Mouse (Mus musculus): ENCODE measurements around the gene Ercc2. TPM values are rescaled to one million over a fixed set of nuclear protein-coding genes. Genes with fewer than 3 reads are reported as not detected.

Gene Ercc2
- polyA plus RNA-seq, 1 experiment = 1.6 TPM

GRCm38 (mm10) chr7:19399496-19400280, 17.9 kb downstream of the Ercc2 start:
- TF ChIP-seq GATA1 (IDR thresholded peaks at IDR 0.05; ENCODE audit: low read length) (no peak), TAL1 (IDR thresholded peaks at IDR 0.05; ENCODE audit: low read length) (no peak)
- peaks cover 20% of the 10 kb centered on the region for H3K4me1 ChIP-seq (ENCODE audit: control insufficient read depth)
- H3K27me3 ChIP-seq (ENCODE audit: control insufficient read depth) = peaks cover 56% of the 10 kb centered on the region
- H3K36me3 ChIP-seq (ENCODE audit: control insufficient read depth) = peaks cover 14% of the 10 kb centered on the region
- peaks cover 17% of the 10 kb centered on the region for H3K9me3 ChIP-seq (ENCODE audit: control insufficient read depth, low read length)
- H3K4me3 ChIP-seq (replicated peaks) = no peak overlapping the region

DNA sequence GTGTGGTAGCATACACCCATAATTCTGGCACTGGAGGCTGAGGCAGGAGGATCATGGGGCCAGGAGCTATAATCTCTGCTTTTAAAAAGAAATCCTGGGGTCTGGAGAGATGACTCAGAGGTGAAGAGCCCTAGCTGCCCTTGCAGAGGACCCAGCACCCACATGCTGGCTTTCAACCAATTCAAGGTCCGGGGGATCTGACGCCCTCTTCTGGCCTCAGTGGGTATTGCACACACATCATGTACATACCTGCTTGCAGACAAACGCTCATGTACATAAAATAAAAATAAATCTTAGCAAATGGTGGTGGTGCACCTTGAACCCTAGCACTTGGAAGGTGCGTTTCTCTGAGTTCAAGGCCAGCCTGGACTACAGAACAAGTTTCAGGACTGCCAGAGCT, 19.1 kb downstream of the Ercc2 start:
- TF ChIP-seq TAL1 (IDR thresholded peaks at IDR 0.05; ENCODE audit: low read length) (no peak), GATA1 (IDR thresholded peaks at IDR 0.05; ENCODE audit: low read length) (no peak)
- peaks cover 1% of the 10 kb centered on the region for H3K36me3 ChIP-seq (ENCODE audit: control insufficient read depth)
- peaks cover 17% of the 10 kb centered on the region for H3K9me3 ChIP-seq (ENCODE audit: control insufficient read depth, low read length)
- H3K4me3 ChIP-seq (replicated peaks) = no peak overlapping the region
- peaks cover 23% of the 10 kb centered on the region for H3K4me1 ChIP-seq (ENCODE audit: control insufficient read depth)
- peaks cover 65% of the 10 kb centered on the region for H3K27me3 ChIP-seq (ENCODE audit: control insufficient read depth)

DNA sequence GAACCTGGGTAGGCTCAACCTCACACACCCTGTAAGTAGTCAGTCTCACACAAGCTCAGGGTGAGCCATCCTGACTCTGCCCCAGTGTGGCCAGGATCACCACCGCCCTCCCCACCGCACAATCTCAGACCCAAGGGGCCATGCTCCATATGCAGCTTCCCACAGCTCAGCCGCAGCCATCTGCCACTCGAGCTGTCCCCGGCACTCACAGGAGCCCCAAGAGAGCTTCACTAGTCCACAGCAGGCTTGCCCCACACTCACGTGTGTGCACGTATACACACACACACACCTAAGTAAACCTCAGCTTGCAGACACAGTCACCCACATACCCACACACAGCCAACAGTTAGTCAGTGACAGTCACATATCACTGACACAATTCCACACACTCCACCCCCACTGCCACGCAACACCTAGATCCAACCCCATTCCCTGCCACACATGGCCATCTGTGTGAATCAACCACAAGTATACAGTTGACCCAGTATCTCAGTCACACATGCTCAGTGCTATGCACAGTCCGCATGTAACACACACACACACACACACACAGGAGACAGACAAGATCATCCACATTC, 20.8 kb downstream of the Ercc2 start:
- no peak overlapping the region for H3K4me3 ChIP-seq (replicated peaks)
- peaks cover 23% of the 10 kb centered on the region for H3K4me1 ChIP-seq (ENCODE audit: control insufficient read depth)
- no peak for TF ChIP-seq GATA1 (IDR thresholded peaks at IDR 0.05; ENCODE audit: low read length)
- TF ChIP-seq TAL1 (IDR thresholded peaks at IDR 0.05; ENCODE audit: low read length) = no peak
- H3K9me3 ChIP-seq (ENCODE audit: control insufficient read depth, low read length) = peaks cover 17% of the 10 kb centered on the region
- peaks cover 71% of the 10 kb centered on the region for H3K27me3 ChIP-seq (ENCODE audit: control insufficient read depth)
- no peaks in the 10 kb centered on the region for H3K36me3 ChIP-seq (ENCODE audit: control insufficient read depth)

- Histone ChIP-seq H3K4me3 (replicated peaks) (peak within 1 kb of the TSS; percentile 49), H3K9me3 (ENCODE audit: control insufficient read depth, low read length) (peaks cover 17% of the 10 kb centered on the region), H3K27me3 (ENCODE audit: control insufficient read depth) (peaks cover 71% of the 10 kb centered on the region), H3K4me1 (ENCODE audit: control insufficient read depth) (peaks cover 23% of the 10 kb centered on the region), H3K36me3 (ENCODE audit: control insufficient read depth) (no peaks in the 10 kb centered on the region)
- TF ChIP-seq TAL1 (IDR thresholded peaks at IDR 0.05; ENCODE audit: low read length) = no peak
- no peak for TF ChIP-seq GATA1 (IDR thresholded peaks at IDR 0.05; ENCODE audit: low read length)
These were observed 22.0 kb downstream of the Ercc2 start, which contains the start of gene Klc3 for GRCm38 (mm10) chr7:19403731-19404296. Gene Klc3, minus strand, starts transcription at chr7:19404104.

DNA sequence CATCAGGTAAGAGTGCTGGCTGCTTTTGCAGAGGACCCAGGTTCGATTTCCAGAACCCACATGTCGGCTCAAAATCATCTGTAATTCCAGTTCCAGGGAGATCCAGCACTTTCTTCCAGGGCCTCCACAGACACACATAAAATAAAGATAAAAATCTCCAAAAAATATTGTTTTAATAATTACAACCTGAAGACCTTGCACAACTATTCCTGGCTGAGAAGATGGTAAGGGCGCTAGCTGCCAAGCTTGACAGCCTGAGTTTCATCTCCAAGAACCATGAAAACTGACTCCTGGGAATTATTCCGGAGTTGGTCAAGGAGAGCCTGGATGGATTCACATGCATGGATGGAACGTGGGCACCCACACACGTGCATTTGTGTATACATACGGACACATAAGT, 22.7 kb downstream of the Ercc2 start, which contains the start of gene Ckm:
Gene Ckm, plus strand, starts transcription at position 301 of the 400 bp plus-strand sequence.
- TF ChIP-seq TAL1 (IDR thresholded peaks at IDR 0.05; ENCODE audit: low read length) = no peak
- Histone ChIP-seq H3K36me3 (ENCODE audit: control insufficient read depth) (no peaks in the 10 kb centered on the region), H3K4me1 (ENCODE audit: control insufficient read depth) (peaks cover 19% of the 10 kb centered on the region), H3K27me3 (ENCODE audit: control insufficient read depth) (peaks cover 67% of the 10 kb centered on the region), H3K4me3 (replicated peaks) (peak within 1 kb of the TSS; percentile 49), H3K9me3 (ENCODE audit: control insufficient read depth, low read length) (peaks cover 17% of the 10 kb centered on the region)

DNA sequence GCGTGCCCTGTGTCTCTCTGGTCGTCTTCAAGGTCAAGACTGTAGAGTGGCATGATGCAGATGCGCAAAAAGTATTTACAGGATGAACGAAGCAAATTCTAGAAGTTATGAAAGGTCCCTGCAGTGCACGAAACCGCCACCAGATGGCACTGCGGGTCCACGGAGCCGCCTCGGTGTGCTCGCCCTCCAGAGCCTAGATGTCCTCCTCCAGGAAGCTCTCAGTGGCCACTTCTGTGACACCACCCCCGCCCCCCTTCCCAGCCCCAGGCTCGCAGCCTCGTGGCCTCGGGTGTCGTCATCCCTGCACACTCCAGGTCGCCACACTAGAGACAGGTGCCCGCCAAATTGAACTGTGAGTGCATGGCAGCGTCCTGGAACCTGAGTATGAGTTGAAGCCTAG, 23.6 kb downstream of the Ercc2 start:
- Histone ChIP-seq H3K4me3 (replicated peaks) (no peak overlapping the region), H3K36me3 (ENCODE audit: control insufficient read depth) (no peaks in the 10 kb centered on the region), H3K4me1 (ENCODE audit: control insufficient read depth) (peaks cover 16% of the 10 kb centered on the region), H3K9me3 (ENCODE audit: control insufficient read depth, low read length) (peaks cover 16% of the 10 kb centered on the region), H3K27me3 (ENCODE audit: control insufficient read depth) (peaks cover 57% of the 10 kb centered on the region)
- TF ChIP-seq GATA1 (IDR thresholded peaks at IDR 0.05; ENCODE audit: low read length) = no peak
- no peak for TF ChIP-seq TAL1 (IDR thresholded peaks at IDR 0.05; ENCODE audit: low read length)

GRCm38 (mm10) chr7:19409753-19410152, 27.9 kb downstream of the Ercc2 start:
- peaks cover 15% of the 10 kb centered on the region for H3K27me3 ChIP-seq (ENCODE audit: control insufficient read depth)
- H3K4me1 ChIP-seq (ENCODE audit: control insufficient read depth) = peaks cover 4% of the 10 kb centered on the region
- no peak for TF ChIP-seq TAL1 (IDR thresholded peaks at IDR 0.05; ENCODE audit: low read length)
- TF ChIP-seq GATA1 (IDR thresholded peaks at IDR 0.05; ENCODE audit: low read length) = no peak
- no peaks in the 10 kb centered on the region for H3K36me3 ChIP-seq (ENCODE audit: control insufficient read depth)
- H3K4me3 ChIP-seq (replicated peaks) = no peak overlapping the region
- peaks cover 5% of the 10 kb centered on the region for H3K9me3 ChIP-seq (ENCODE audit: control insufficient read depth, low read length)

DNA sequence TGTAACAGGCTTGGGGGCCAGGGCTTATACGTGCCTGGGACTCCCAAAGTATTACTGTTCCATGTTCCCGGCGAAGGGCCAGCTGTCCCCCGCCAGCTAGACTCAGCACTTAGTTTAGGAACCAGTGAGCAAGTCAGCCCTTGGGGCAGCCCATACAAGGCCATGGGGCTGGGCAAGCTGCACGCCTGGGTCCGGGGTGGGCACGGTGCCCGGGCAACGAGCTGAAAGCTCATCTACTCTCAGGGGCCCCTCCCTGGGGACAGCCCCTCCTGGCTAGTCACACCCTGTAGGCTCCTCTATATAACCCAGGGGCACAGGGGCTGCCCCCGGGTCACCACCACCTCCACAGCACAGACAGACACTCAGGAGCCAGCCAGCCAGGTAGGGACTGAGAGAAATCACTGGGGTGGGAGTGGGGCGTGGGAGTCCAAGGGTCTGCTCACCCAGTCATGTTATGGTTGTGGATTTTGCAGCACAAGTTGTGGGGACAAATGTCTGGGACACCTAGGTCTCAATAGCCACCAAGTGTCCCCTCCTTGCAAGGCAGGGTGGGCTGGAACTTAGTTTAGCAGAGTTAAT, 29.0 kb downstream of the Ercc2 start:
- no peak overlapping the region for H3K4me3 ChIP-seq (replicated peaks)
- H3K36me3 ChIP-seq (ENCODE audit: control insufficient read depth) = no peaks in the 10 kb centered on the region
- no peaks in the 10 kb centered on the region for H3K4me1 ChIP-seq (ENCODE audit: control insufficient read depth)
- TF ChIP-seq GATA1 (IDR thresholded peaks at IDR 0.05; ENCODE audit: low read length) = no peak
- TF ChIP-seq TAL1 (IDR thresholded peaks at IDR 0.05; ENCODE audit: low read length) = no peak
- H3K9me3 ChIP-seq (ENCODE audit: control insufficient read depth, low read length) = peaks cover 5% of the 10 kb centered on the region
- H3K27me3 ChIP-seq (ENCODE audit: control insufficient read depth) = peaks cover 17% of the 10 kb centered on the region

DNA sequence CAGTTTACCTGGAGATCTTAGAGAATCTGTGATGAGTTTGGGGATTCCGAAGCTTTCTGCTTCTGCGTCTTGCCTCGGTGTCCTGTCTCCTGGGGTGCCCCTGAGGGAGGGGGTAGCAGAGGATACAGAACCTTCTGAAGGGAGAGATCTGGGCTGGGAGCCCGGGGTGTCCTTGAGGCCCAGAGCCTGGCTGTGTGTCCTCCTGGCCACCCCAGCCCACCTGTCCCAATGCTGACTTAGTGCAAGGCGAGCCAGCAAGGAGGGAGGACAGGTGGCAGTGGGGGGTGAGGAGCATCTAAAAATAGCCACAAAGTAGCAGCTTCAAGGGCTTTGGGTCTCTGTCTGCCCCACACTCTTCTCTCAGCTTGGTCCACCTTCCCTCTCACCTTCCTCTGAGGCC, 30.0 kb downstream of the Ercc2 start:
- H3K9me3 ChIP-seq (ENCODE audit: control insufficient read depth, low read length) = peaks cover 5% of the 10 kb centered on the region
- TF ChIP-seq TAL1 (IDR thresholded peaks at IDR 0.05; ENCODE audit: low read length) = no peak
- TF ChIP-seq GATA1 (IDR thresholded peaks at IDR 0.05; ENCODE audit: low read length) = no peak
- no peak overlapping the region for H3K4me3 ChIP-seq (replicated peaks)
- peaks cover 20% of the 10 kb centered on the region for H3K27me3 ChIP-seq (ENCODE audit: control insufficient read depth)
- no peaks in the 10 kb centered on the region for H3K4me1 ChIP-seq (ENCODE audit: control insufficient read depth)
- no peaks in the 10 kb centered on the region for H3K36me3 ChIP-seq (ENCODE audit: control insufficient read depth)

All from erythroblast, embryonic 14.5 days (primary cell).